Mouse (Mus musculus) left cerebral cortex, postnatal 4 days (tissue): Measurements from ENCODE around the gene Tnfsf15. TPM values are rescaled to one million over a fixed set of nuclear protein-coding genes. Genes with fewer than 3 reads are reported as not detected.

ENCODE experiments used
- DNase-seq: peaks from one replicate; pipeline ENCODE4 v3.0.0-alpha.2; 2022
- intact Hi-C: fragments of 180-260 bp; cut with DNase I; formaldehyde crosslinking; loops from one replicate; pipeline ENCODE4 v1.15.1; 2025
- total RNA-seq, 2 experiments: library from RNA; stranded (reverse); gene quantifications; 2 replicates each; pipeline ENCODE4 v1.2.3; 2021

Tnfsf15 gene
- not detected for total RNA-seq

DNA sequence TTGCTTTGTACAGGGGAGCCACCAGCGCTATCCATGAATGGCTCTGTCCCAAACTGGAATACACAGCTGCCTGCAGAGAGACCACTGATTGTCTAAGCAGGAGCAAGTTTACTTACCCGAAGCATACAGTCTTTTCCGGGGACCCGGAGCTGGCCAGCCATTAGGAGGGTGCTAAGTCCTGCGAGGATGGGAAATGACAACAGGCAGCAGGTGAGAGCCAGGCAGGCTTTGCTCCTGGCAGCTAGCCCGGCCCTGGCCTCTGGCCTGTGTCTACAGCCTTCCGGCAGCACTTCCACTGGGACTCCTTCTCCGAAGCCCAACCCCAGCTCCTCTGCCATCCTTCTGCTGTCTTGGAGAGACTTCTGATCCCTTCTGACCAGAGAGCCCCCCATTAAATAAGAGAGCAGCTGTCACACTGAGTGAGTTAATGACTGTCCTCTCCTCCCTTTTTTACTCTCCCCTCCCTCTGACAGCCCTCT, at the start of gene Tnfsf15:
Gene Tnfsf15, minus strand, starts transcription at position 421 of the 479 bp plus-strand sequence.
- DNase-seq = peak; percentile 93
- intact Hi-C loops = no loop called here

DNA sequence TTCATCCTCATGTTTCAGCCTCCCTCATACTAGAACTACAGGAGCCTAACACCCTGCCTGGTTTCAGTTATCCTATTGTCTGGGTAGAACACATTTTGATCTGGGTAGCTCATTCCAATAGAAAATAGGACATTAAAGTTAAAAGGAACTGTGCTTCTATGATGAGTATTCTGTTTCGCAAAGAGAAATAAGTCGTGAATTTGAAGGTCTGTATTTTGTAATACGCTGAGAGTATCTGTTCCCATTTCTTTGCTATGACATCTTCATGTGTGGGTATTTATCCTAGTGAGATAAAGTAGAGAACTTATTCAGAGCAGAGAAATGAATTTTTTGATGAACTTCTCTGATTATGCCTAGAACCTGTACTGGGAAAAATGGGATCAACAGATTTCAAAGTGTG, 47.4 kb upstream of the Tnfsf15 start:
- DNase-seq = no peak
- intact Hi-C loops = no loop called here

- no peak for DNase-seq
- intact Hi-C loops = no loop called here
These were observed 40.6 kb upstream of the Tnfsf15 start for GRCm38 (mm10) chr4:63785466-63785865.

- intact Hi-C loops = no loop called here
- no peak for DNase-seq
These were observed 38.9 kb upstream of the Tnfsf15 start for GRCm38 (mm10) chr4:63783826-63784225.

DNA sequence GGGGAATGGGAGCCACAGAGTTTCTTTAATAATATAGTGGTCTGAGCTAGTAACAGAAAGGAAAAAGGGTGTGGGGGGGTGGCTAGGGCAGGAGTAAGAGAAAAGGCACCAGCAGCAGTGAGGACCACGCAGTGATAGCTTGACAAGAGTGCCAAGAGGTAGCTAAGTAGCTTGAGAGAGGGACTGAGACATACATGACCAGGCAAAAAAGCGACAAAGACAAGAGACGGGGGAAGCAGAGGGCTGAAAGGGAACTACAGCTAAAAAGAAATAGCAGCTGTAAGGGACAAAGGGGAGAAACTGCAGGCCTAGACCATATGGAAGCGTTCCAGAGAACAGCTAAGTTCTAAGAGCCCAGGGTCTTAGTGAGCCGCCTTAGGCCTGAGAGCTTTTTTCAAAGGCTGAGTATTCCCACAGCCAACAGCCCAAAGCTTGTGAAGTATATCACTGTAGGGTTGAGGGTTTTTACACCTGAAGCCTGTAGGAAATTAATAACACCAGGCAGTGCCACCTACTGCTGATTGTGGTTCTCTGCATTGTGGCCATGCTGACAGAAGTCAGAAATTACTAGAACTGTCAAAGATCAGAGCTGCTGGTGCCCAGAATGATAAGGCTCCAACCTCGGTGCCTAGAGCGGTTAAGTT, 38.2 kb upstream of the Tnfsf15 start:
- DNase-seq = no peak
- intact Hi-C loops = no loop called here

- DNase-seq = no peak
These were observed 32.3 kb upstream of the Tnfsf15 start for GRCm38 (mm10) chr4:63777223-63777622.

DNA sequence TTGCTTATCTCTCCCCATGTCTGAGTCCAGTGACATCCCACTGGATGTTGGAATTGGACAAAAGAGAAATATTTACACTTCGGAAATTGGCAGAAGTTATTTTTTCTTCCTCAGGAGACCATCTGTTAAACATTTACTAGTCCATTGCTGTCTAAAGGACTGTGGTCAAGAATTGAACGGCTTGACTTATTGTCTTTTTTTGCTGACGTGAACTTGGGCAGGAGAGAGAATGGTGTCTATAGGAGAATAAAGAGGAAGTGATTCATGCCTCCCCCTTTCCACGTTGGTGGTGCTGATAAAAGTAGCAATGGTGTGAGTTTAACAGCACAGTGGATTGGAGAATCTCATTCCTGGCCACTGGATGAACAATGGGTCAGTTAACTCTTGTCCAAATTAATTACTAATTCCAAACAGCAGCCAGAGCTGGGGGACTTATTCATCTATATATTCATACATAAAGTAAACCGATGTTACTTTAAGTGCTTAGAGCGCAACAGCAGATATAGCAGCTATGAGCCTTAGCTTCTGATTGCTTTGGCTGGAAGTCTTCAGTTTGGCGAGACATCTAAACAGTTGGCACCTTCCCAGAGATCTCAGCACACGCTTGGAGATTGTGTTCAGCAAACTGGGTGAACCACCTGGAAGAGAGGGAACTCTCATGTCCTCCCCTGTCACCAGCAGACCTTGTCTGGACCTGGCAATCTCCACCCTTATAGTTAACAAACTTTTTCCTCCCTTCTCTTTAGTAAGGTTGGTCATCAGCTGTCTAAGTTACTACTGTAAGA, 28.6 kb upstream of the Tnfsf15 start:
- intact Hi-C loops = no loop called here
- DNase-seq = no peak

More at GRCm38 (mm10) chr4:63777223-63777622, 32.3 kb upstream of the Tnfsf15 start:
- intact Hi-C loops = no loop called here

GRCm38 (mm10) chr4:63772514-63772913, 27.6 kb upstream of the Tnfsf15 start:
- intact Hi-C loops = no loop called here
- no peak for DNase-seq

DNA sequence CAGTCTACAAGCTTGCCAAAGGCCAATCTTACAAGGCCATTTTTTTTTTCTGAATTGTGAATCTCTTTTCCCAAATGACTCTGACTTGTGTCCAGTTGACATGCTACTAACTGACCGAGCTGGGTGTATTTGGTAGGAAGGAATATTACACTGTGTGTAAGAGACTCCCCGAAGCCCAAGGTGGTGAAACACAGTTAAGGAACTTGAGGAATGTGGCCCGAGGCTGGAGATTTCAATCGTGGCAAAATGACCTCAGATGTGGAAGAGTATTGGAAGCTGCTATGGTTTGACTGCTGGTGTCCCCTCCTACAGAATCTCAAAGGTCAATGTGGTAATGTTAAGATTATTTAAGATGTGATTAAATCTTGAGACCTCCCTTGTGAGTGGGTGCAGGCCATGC, 26.4 kb upstream of the Tnfsf15 start:
- intact Hi-C loops = no loop called here
- DNase-seq = no peak

- DNase-seq = no peak
- intact Hi-C loops = no loop called here
These were observed 24.2 kb upstream of the Tnfsf15 start for GRCm38 (mm10) chr4:63769161-63769560.

DNA sequence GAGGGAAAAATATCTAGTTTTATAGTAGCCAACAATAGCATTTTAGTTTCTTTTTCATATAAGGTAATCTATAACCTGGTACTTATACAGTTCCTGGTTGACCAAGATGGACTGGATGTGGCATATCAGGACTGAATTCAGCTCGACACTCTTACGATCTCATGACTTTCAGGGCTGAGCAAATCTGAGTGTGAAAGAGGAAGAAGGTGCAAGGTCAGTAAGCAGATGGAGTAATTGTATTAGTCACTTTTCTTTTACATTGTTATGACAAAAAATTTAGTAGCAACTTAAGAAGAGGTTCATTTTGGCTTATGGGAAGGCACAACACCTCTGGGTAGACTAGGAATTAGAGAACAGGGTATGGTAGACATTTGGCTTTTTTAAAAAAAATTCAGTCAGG, 20.1 kb upstream of the Tnfsf15 start:
- intact Hi-C loops = no loop called here
- no peak for DNase-seq

GRCm38 (mm10) chr4:63759931-63760330, 15.0 kb upstream of the Tnfsf15 start:
- intact Hi-C loops = no loop called here
- no peak for DNase-seq

DNA sequence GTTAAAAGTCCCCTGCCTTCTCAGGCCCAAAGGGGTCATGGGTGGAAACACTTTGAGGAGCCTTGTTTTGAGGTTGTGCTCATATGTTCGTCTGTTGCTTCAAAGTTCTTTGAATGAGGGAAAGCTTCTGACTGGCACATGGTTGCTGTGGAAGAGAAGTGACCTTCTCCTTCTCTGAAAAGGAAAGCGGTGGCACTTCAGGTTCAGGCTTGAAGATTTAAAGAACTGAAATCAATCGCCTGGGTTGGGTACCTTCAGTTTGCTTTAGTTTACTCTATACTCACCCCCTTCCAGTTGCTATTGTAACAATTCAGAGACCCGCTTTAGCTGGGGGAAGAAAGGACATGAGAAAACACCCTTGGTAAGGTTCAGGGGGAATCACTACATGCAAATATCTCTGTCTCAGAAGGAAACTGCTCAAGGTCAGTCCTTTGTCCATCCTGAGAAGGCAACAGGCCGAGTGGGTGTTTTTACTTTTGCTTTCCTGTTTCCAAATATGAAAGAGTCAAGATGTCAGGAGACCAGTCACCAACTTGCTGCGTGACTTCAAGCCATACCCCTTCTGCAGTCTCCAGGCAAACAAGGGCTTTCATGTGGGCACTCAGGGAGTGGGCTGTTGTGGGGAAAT, 12.7 kb upstream of the Tnfsf15 start:
- intact Hi-C loops = no loop called here
- DNase-seq = no peak

- intact Hi-C loops = no loop called here
- no peak for DNase-seq
These were observed 11.2 kb upstream of the Tnfsf15 start for GRCm38 (mm10) chr4:63756072-63756471.

- no peak for DNase-seq
- intact Hi-C loops = no loop called here
These were observed 9.6 kb upstream of the Tnfsf15 start for GRCm38 (mm10) chr4:63754467-63755020.

- intact Hi-C loops = no loop called here
- no peak for DNase-seq
These were observed 8.9 kb upstream of the Tnfsf15 start for GRCm38 (mm10) chr4:63753855-63754254.

- intact Hi-C loops = no loop called here
- DNase-seq = peak; percentile 61
These were observed 8.0 kb upstream of the Tnfsf15 start for GRCm38 (mm10) chr4:63752687-63753523.

- intact Hi-C loops = no loop called here
- DNase-seq = no peak
These were observed 3.3 kb upstream of the Tnfsf15 start for GRCm38 (mm10) chr4:63748061-63748730.

DNA sequence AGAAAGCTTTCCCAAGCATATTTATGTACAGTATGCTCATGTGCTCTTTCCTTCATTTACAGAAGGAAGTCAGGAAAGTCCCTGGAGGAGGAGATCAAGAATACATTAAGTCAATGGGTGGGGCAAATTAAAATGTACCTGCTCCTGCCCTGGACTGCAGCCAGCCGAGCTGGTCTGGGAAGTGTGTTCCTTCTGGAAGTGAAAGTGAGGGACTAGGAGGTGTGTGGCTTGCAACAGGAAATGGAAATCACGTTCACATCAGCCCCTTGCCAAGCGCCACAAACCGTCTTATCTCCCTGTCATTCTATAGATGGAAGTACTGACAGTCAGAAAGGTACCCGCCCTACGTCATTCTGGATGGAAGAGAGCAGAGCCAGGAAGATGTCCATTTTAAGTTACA, 358 bp upstream of the Tnfsf15 start:
- intact Hi-C loops = no loop called here
- peak; percentile 6 for DNase-seq

- intact Hi-C loops = no loop called here
- no peak for DNase-seq
These were observed 1.3 kb downstream of the Tnfsf15 start for GRCm38 (mm10) chr4:63743660-63744059.
